Mouse (Mus musculus): ENCODE results near the gene Klhl23. TPM values are rescaled to one million over a fixed set of nuclear protein-coding genes. Genes with fewer than 3 reads are reported as not detected.
A peak's percentile ranks its signal among the peaks of the same experiment; 100 is the strongest.

The Klhl23 gene
- polyA plus RNA-seq, 1 experiment from 2014 or later = 41.0 TPM

- no peak overlapping the region for H3K27ac ChIP-seq (replicated peaks)
- WGBS = 61% methylated on average over 7 of the region's 7 CpGs
- no peak overlapping the region for H3K4me2 ChIP-seq (replicated peaks)
- no peaks in the 10 kb centered on the region for H3K27me3 ChIP-seq
- no peak overlapping the region for H3K4me3 ChIP-seq
- peaks cover 29% of the 10 kb centered on the region for H3K36me3 ChIP-seq
- no peak overlapping the region for H3K9ac ChIP-seq (replicated peaks)
- ATAC-seq (ENCODE audit: low FRiP score, low read depth) = no peak
- H3K4me1 ChIP-seq = 0 out of 2 replicates have a peak, but pooled peaks cover 6% of the 10 kb centered on the region
- H3K9me3 ChIP-seq = no peaks in the 10 kb centered on the region
These were observed 15.7 kb downstream of the Klhl23 start for GRCm38 (mm10) chr2:69837244-69837967.

DNA sequence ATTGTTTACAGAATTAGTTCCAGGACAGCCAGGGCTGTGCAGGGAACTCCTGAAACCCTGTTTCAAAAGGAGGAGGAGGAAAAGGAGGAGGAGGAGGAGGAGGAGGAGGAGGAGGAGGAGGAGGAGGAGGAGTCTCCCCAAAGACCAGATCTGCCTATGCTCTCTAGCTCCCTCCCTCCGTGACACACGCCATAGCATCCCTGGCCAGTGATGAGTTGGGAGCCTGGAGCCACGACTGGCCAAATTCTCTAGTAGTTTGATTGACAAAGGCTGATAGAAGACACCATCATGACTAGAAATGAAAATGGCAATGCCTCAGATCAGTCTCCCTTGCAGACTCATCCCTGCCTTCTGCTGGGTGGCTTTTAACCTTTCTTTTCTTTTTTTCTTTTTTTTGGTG lies 16.3 kb downstream of the Klhl23 start:
- 0 out of 2 replicates have a peak, but pooled peaks cover 6% of the 10 kb centered on the region for H3K4me1 ChIP-seq
- H3K27ac ChIP-seq (replicated peaks) = no peak overlapping the region
- no peaks in the 10 kb centered on the region for H3K9me3 ChIP-seq
- no peaks in the 10 kb centered on the region for H3K27me3 ChIP-seq
- H3K4me2 ChIP-seq (replicated peaks) = no peak overlapping the region
- H3K9ac ChIP-seq (replicated peaks) = no peak overlapping the region
- H3K36me3 ChIP-seq = peaks cover 29% of the 10 kb centered on the region
- no peak overlapping the region for H3K4me3 ChIP-seq
- ATAC-seq (ENCODE audit: low FRiP score, low read depth) = no peak
- 43% methylated on average over 3 of the region's 3 CpGs for WGBS

- H3K4me2 ChIP-seq (replicated peaks) = no peak overlapping the region
- H3K9ac ChIP-seq (replicated peaks) = no peak overlapping the region
- peaks cover 23% of the 10 kb centered on the region for H3K36me3 ChIP-seq
- H3K4me3 ChIP-seq = no peak overlapping the region
- no peaks in the 10 kb centered on the region for H3K27me3 ChIP-seq
- ATAC-seq (ENCODE audit: low FRiP score, low read depth) = no peak
- H3K4me1 ChIP-seq = 0 out of 2 replicates have a peak, but pooled peaks cover 6% of the 10 kb centered on the region
- H3K27ac ChIP-seq (replicated peaks) = no peak overlapping the region
- no peaks in the 10 kb centered on the region for H3K9me3 ChIP-seq
These were observed 17.0 kb downstream of the Klhl23 start for GRCm38 (mm10) chr2:69838707-69839106.

GRCm38 (mm10) chr2:69840261-69840660 lies 18.5 kb downstream of the Klhl23 start:
- 0 out of 2 replicates have a peak, but pooled peaks cover 6% of the 10 kb centered on the region for H3K4me1 ChIP-seq
- 45% methylated on average over 6 of the region's 6 CpGs for WGBS
- no peaks in the 10 kb centered on the region for H3K9me3 ChIP-seq
- no peaks in the 10 kb centered on the region for H3K27me3 ChIP-seq
- H3K36me3 ChIP-seq = peaks cover 10% of the 10 kb centered on the region
- no peak overlapping the region for H3K4me2 ChIP-seq (replicated peaks)
- H3K27ac ChIP-seq (replicated peaks) = 0 out of 2 replicates have a peak overlapping the region, but pooled peaks have one; percentile 25
- no peak overlapping the region for H3K9ac ChIP-seq (replicated peaks)
- ATAC-seq (ENCODE audit: low FRiP score, low read depth) = no peak
- no peak overlapping the region for H3K4me3 ChIP-seq

GRCm38 (mm10) chr2:69849215-69849614 lies 27.5 kb downstream of the Klhl23 start:
- H3K27ac ChIP-seq (replicated peaks) = no peak overlapping the region
- ATAC-seq (ENCODE audit: low FRiP score, low read depth) = no peak
- H3K9me3 ChIP-seq = no peaks in the 10 kb centered on the region
- H3K4me3 ChIP-seq = no peak overlapping the region
- no peaks in the 10 kb centered on the region for H3K4me1 ChIP-seq
- H3K27me3 ChIP-seq = no peaks in the 10 kb centered on the region
- H3K4me2 ChIP-seq (replicated peaks) = no peak overlapping the region
- 77% methylated on average over 6 of the region's 6 CpGs for WGBS
- H3K9ac ChIP-seq (replicated peaks) = no peak overlapping the region
- no peaks in the 10 kb centered on the region for H3K36me3 ChIP-seq

DNA sequence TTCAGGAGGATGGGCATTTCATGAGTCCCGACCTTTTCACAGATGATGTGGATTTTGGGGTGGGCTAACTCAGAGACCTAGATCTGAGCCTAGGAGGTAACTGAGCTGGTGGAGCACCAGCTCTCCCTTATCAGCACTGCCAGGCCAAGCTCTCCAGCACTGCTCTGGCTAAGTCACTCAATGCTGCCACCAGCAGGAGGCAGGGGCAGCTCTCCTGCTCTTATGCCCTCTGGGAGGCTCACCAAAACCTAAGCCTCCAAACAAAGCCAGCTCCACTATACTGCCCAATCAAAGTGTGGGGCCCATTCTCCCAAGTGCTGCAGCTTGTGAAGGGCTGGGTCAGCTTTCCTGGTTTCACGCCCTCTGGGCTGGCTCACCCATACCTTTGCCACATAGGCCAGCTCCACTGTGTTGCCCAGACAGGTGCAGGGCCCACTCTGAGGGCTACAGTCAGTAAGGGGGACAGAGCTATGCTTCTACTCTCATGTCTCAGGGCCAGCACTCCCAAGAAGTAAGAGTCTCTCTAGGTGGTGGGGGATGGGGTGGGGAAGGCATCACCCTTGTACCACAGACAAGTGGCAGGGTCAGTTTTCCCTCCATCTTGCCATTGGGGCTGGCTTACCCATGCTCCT lies 29.8 kb downstream of the Klhl23 start:
- ATAC-seq (ENCODE audit: low FRiP score, low read depth) = no peak
- 55% methylated on average over 2 of the region's 2 CpGs for WGBS

DNA sequence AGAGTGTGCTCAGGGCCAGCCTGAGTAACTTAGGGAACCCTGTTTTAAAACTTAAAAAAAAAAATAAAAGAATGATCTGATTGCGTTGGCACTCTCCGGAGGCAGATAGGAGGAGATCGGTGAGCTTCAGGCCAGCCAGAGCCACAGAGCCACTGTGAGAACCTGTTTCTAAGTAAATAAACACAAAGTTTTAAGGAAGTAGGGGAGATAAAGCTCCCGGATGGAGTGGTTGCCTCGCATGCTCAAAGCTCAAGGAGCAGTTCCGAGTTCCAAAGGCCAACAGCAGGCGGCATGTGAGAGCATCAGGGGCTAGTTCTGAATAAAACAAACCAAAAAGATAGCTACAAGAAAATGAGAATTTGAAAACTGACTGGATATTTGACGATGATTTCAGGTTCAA lies 34.6 kb downstream of the Klhl23 start:
- Histone ChIP-seq H3K9ac (replicated peaks) (no peak overlapping the region), H3K27me3 (no peaks in the 10 kb centered on the region), H3K9me3 (no peaks in the 10 kb centered on the region), H3K4me3 (no peak overlapping the region), H3K4me1 (0 out of 2 replicates have a peak, but pooled peaks cover 5% of the 10 kb centered on the region), H3K27ac (replicated peaks) (no peak overlapping the region), H3K36me3 (no peaks in the 10 kb centered on the region), H3K4me2 (replicated peaks) (no peak overlapping the region)
- ATAC-seq (ENCODE audit: low FRiP score, low read depth) = no peak
- 69% methylated on average over 8 of the region's 8 CpGs for WGBS

More for the DNA sequence above, 29.8 kb downstream of the Klhl23 start:
- no peak overlapping the region for H3K27ac ChIP-seq (replicated peaks)
- H3K4me1 ChIP-seq = no peaks in the 10 kb centered on the region
- no peak overlapping the region for H3K4me3 ChIP-seq
- H3K9me3 ChIP-seq = no peaks in the 10 kb centered on the region
- no peaks in the 10 kb centered on the region for H3K27me3 ChIP-seq
- H3K36me3 ChIP-seq = no peaks in the 10 kb centered on the region
- H3K4me2 ChIP-seq (replicated peaks) = no peak overlapping the region
- no peak overlapping the region for H3K9ac ChIP-seq (replicated peaks)

DNA sequence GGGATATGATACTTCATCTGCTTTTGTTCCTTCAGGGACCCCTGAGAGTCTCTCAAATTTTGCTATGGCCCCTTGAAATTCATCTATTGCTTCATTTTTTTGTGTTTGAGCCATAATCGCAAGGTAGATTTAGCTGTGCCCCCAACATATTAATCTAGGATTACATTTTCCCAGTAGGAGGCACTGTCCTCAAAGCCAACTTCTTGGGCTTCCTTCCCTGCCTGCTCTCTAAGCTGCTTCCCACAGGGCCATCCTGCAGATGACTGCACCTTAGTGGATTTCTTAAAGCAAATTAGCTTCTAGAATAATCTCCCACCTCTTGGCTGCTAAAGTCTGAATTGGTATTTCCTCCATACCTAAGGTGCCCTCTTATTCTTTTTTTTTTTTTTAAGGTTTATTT lies 36.1 kb downstream of the Klhl23 start:
- ATAC-seq (ENCODE audit: low FRiP score, low read depth) = no peak
- H3K4me1 ChIP-seq = peaks cover 12% of the 10 kb centered on the region
- no peak overlapping the region for H3K4me3 ChIP-seq
- H3K4me2 ChIP-seq (replicated peaks) = no peak overlapping the region
- WGBS = 86% methylated on average over 1 of the region's 1 CpGs
- H3K27ac ChIP-seq (replicated peaks) = no peak overlapping the region
- H3K9ac ChIP-seq (replicated peaks) = no peak overlapping the region
- no peaks in the 10 kb centered on the region for H3K9me3 ChIP-seq
- no peaks in the 10 kb centered on the region for H3K27me3 ChIP-seq
- no peaks in the 10 kb centered on the region for H3K36me3 ChIP-seq

GRCm38 (mm10) chr2:69860972-69861452 lies 39.3 kb downstream of the Klhl23 start:
- peak overlapping the region; percentile 86 for H3K27ac ChIP-seq (replicated peaks)
- ATAC-seq (ENCODE audit: low FRiP score, low read depth) = peak; percentile 75

DNA sequence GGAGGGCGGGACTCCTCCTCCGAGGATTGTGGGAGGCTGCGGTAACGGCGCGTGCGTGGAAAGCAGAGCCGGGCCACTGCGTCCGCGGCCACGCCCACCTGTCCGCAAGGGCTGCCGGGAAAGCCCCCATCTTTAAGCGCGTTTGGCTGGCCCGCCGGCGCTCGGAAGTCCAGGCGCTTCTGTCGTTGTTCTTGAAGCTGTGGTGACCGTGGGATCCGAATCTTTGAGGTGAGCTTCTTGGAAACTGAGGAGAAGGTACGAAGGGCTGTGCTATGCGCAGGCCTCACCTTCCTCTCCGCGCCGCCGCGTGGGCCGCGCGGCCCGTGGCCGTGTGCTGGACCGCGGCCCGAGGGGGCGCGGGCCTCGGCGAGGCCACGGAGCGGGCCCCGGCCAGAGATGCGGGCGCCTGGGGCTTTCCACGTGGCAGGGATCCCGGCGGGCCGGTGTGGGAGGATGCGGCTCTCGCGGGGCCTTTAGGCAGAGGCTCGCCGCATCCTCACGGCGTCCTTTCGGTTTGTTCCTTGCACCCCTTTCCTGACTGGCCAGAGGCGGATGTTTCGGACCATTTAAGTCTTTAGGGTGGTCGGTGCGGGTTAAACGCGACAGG lies 39.8 kb downstream of the Klhl23 start, which contains the start of gene Ssb:
TSS of gene Ssb (plus strand) at position 78 of the 607 bp plus-strand sequence.
- Histone ChIP-seq H3K27ac (replicated peaks) (peak within 1 kb of the TSS; percentile 86), H3K9ac (replicated peaks) (peak within 1 kb of the TSS; percentile 99), H3K9me3 (no peaks in the 10 kb centered on the region), H3K27me3 (no peaks in the 10 kb centered on the region), H3K4me1 (peaks cover 24% of the 10 kb centered on the region), H3K4me3 (peak within 1 kb of the TSS; percentile 93), H3K4me2 (replicated peaks) (peak within 1 kb of the TSS; percentile 74), H3K36me3 (peaks cover 19% of the 10 kb centered on the region)
- WGBS = 0% methylated on average over 61 of the region's 66 CpGs
- ATAC-seq (ENCODE audit: low FRiP score, low read depth) = peak; percentile 96

More at GRCm38 (mm10) chr2:69860972-69861452, 39.3 kb downstream of the Klhl23 start:
- WGBS = 13% methylated on average over 12 of the region's 13 CpGs
- peak overlapping the region; percentile 93 for H3K4me3 ChIP-seq
- H3K4me1 ChIP-seq = peaks cover 24% of the 10 kb centered on the region
- H3K9me3 ChIP-seq = no peaks in the 10 kb centered on the region
- H3K4me2 ChIP-seq (replicated peaks) = peak overlapping the region; percentile 74
- peaks cover 14% of the 10 kb centered on the region; the same call in 1 of the 2 replicates for H3K36me3 ChIP-seq
- no peaks in the 10 kb centered on the region for H3K27me3 ChIP-seq
- H3K9ac ChIP-seq (replicated peaks) = peak overlapping the region; percentile 99

DNA sequence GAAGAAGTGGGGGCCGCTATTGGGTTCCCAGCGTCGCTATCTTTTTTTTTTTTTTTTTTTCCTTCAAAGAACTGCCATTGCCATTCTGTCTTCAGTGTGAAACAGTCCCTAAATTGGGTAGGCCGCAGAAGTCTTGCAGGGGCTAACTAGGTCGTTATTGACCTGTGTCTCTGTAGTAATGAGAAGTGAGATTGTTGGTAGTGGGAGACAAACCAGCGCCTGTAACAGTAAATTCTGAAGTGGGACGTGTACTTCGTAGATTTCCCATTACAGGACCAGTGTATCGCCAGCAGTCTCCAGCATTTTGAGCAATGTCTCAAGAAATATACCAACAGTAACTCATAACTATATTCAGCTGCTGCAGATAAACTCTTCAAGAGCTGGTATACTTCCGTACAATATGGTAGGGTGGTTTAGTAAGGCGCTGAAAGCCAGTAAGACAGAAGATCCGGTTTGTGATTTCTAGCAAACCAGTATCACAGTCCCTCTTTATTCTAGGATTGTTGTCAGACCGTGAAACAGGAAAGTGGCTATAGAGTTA lies 40.4 kb downstream of the Klhl23 start:
- Histone ChIP-seq H3K4me1 (peaks cover 24% of the 10 kb centered on the region), H3K9me3 (no peaks in the 10 kb centered on the region), H3K36me3 (peaks cover 24% of the 10 kb centered on the region), H3K4me3 (peak overlapping the region; percentile 93), H3K9ac (replicated peaks) (peak overlapping the region; percentile 99), H3K27ac (replicated peaks) (peak overlapping the region; percentile 86), H3K4me2 (replicated peaks) (peak overlapping the region; percentile 74), H3K27me3 (no peaks in the 10 kb centered on the region)
- 3% methylated on average over 13 of the region's 13 CpGs for WGBS
- ATAC-seq (ENCODE audit: low FRiP score, low read depth) = 0 out of 2 replicates have a peak, but pooled peaks have one; percentile 13

All from midbrain, embryonic 12.5 days (tissue).